Mouse (Mus musculus) ES-E14 (cell line): ENCODE data around the gene Ehbp1.

Experiments
- CHD2 ChIP-seq: IDR thresholded peaks from 2 replicates; pipeline ENCODE4 v1.6.1; 2014; ENCODE audit warnings: mild to moderate bottlenecking, low read depth, low read length, inconsistent platforms
- MAFK ChIP-seq: IDR thresholded peaks from 2 replicates; pipeline ENCODE4 v1.6.1; 2014; ENCODE audit warnings: mild to moderate bottlenecking, low read depth, low read length, inconsistent platforms; ENCODE audit not compliant: insufficient read depth
- ZC3H11A ChIP-seq: IDR thresholded peaks from 2 replicates; pipeline ENCODE4 v1.6.1; 2012; ENCODE audit warnings: low read depth, mild to moderate bottlenecking, inconsistent platforms, low read length, borderline replicate concordance
- ZNF384 ChIP-seq: IDR thresholded peaks from 2 replicates; pipeline ENCODE4 v1.6.1; 2012; ENCODE audit warnings: low read depth, low read length, inconsistent platforms

DNA sequence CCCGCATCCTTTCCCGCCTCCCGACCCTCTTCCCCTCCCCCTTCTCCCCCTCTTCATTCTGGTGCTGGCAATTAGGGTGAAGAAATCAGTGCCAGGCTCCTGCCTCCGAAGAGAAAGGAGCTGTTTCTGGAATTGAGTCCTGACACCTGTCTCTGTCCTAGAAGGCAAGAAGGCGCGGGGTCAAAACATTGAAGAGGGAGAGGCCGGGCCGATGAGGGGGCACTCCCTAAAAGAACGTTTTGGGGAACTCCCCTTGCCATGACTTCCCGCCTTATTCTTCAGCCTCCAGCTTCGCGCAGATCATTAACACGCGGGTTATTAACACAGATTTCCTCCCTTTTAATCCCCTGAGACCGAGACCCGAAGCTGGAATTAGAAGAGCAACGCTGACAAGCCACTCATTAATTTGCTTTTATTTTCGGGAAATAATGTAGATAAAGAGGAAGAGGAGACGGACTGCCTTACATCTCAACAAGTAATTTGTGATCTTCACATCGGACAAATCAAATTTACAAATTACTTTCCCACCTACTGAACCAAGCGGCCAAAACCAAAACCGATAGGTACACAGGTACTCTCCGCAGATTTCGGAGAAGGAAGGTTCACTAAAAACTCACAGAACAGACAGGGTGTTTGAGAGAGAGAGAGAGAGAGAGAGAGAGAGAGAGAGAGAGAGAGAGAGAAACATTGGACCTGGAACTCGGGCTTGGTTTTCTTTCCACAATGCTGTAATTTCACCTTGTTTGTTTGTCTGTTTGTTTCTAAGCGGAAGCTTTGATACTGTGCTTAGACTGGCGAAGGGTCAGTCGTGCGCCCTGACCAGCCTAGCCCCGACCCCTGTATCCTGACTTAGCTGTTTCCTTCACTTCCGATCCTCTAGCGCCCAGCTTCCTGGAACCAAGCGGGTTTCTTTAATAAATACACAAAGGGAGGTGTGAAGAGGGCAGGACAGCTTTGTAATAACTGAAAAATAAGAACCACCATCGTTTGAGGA lies 347.4 kb downstream of the Ehbp1 start:
- no peak for TF ChIP-seq MAFK
- no peak for TF ChIP-seq ZNF384
- no peak for TF ChIP-seq ZC3H11A
- TF ChIP-seq CHD2 = no peak
